Mouse (Mus musculus): ENCODE data around the gene Limch1.

- TF ChIP-seq CTCF (IDR thresholded peaks at IDR 0.05; ENCODE audit: control insufficient read depth, insufficient read depth, insufficient replicate concordance, low read depth, low read length) (no peak), POLR2A (IDR thresholded peaks at IDR 0.05; ENCODE audit: control insufficient read depth, low read depth, low read length) (no peak)
Observed at GRCm38 (mm10) chr5:66750641-66751040, 5.0 kb downstream of the Limch1 start.
